Mouse (Mus musculus) spleen, adult 18-20 months (tissue): ENCODE measurements around the gene Ccdc155.
"Not testable (repeated sequence)": the region's sequence is repeated elsewhere in the genome, so short reads cannot be mapped to it uniquely, and the experiment has no call there.

Experiments used
- DNase-seq, 2 experiments: peaks; one replicate each; pipeline ENCODE4 v3.0.0; 2022; ENCODE audit warnings: mixed read lengths in 2 of 2

Gene Ccdc155

DNA sequence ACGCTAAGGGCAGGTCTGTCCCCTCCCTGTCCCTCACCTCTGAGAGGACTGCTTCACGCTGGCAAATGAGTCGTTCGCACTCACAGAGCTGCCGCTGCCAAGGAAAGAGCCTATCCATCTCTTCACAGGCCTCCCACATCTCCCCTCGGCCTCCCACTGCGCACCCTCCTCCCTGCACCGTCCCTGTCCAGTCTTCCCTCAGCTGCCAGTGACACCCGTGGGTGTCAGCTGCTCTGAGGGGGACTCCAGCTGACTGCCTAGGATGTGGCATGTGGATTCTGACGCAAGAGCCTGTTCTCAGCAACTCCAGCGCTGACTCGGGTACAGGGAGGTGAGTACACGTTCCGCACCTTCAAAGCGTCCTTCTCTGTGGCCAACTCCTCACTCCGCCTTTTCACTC lies 15.1 kb downstream of the Ccdc155 start:
- no peak for DNase-seq

DNA sequence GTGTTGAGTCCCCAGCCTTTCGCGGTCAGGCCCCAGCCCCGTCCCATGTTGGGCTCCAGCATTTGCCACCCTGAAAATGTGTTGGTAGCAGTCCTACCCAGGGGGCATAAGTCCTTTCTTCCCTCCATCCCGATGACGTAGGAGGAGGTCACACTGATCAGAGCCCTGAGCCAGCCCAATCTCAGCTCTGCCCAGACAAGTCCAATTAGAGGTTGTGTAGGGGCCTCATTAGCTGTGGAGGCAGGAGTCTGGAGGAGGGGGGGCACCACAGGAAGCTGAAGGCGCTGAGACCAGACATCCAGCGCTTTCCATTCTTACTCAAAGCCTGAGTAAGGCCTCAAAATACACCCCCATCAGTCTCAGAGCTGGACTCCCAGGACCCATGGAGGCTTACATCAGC lies 18.8 kb downstream of the Ccdc155 start:
- no peak for DNase-seq

DNA sequence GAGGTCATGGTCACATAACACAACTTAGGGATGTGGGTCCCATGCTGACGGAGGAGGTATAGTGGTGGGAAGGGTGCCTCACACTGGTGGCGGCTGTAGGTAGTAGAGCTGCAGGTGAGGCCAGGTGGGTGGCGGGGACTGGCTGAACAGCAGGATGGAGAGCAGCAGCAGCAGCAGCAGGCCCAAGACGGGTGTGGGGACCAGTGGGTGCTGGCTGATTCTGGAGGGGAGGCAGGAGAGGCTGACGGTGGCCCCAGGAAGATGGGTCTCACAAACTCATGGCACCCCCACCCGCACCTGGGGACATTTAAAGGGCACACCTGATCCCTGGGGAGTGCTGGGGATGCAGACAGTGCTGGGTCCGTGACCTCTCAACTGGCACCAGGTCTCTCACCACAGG lies 21.0 kb downstream of the Ccdc155 start:
- DNase-seq: no peak

DNA sequence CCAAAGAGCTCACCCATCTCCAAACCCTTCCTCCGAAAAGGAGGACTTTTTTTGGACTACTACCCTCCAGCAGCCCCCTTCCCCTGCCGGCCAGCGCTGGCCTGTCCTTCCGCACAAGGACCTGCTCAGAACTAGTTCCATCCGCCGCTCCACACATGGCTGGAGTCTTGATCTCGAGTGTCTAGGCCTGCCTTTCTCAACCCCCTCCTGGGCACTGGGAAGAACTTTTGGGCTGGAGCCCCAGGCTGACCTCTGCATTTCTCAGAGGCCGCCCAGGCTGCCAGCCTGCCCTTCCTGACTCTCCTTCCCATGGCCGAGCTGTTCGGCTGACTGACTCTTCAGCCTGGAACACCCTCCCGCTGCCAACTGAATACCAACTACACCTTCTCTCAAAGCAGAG lies 22.1 kb downstream of the Ccdc155 start:
- no peak for DNase-seq

DNA sequence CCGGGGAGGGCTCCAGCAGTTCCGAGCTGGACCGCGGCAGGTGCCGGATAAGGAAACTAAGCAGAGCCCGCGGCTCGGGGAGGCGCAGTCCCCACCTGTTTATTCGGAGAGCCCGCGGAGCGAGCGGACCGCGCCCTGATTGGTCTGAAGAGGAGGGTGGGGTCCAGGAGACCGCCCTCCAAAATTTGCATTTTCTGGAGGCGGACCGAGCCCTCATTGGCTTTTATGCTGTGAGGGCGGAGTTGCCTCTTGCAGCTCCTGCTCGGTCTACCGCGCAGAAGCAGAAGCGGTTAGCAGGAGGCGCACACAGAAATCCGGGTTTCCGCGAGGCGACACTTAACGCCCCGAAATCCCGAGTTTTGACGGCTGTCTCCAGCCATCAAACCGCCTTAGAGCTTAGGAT lies 22.5 kb downstream of the Ccdc155 start:
- peak; percentile 73 to 78 for DNase-seq

DNA sequence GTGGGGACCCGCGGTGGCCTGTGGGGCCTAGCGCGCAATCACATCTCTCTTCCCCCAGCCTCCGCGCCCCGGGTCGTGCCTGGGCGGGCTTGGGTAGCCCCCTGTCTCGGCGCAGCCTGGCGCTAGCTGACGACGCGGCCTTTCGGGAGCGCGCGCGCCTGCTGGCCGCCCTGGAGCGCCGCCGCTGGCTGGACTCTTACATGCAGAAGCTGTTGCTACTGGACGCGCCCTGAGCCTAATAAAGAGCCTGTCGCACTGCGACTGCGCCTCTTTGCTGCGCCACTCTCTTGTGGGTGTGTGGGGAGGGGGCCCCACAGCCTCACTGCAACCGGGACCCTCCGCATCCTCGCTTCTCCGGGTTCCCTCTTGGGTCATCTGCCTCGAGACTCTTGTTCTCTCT lies 23.2 kb downstream of the Ccdc155 start:
- no peak for DNase-seq

DNA sequence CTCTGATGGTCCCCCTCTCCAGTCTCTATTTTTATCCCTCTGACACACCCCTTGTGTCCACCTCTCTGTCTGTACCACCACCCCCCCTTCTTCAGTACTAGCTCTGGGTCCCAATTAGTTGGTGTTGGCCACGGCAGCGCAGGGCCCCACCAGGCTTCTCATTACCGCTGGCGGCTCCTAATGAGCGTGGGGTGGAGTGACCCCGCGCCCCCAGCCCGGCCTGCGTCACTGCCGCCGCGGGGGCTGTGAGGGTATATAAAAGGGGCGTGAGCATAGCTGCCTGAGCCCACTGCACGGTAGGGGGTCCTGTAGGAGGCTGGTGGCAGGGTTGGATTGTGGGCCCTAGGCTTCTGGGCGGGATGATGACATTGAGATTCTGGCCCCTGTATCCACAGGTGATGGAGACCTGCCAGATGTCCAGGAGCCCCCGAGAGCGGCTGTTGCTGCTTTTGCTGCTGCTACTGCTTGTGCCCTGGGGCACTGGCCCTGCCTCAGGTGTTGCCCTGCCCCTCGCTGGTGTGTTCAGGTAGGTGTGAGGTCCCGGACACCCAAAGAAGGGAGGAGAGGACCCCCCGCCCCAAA lies 23.7 kb downstream of the Ccdc155 start, which contains the start of gene Pth2:
Gene Pth2, plus strand, starts transcription at position 100 of the 582 bp plus-strand sequence.
- no peak for DNase-seq

DNA sequence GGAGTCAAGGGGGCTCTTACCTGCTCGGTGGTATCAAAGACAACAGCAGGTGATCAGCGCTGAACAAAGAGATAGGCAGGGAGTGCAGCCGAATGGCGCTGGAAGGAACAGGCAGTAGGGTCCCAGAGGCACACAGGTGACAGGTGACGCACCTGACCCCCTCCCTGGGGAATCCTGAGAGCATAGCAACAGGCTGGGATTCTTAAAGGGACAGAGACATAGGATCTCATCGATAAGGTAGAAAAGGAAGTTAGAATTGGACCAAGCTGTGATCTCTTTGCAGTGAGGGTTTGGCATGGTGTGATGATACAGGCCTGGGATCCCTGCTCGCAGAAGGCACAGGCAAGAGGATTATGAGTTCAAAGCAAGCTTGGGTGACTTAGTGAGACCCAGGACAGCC lies 25.2 kb downstream of the Ccdc155 start, which contains the start of gene Gfy:
Gene Gfy, minus strand, starts transcription at position 101 of the 400 bp plus-strand sequence.
- no peak for DNase-seq

DNA sequence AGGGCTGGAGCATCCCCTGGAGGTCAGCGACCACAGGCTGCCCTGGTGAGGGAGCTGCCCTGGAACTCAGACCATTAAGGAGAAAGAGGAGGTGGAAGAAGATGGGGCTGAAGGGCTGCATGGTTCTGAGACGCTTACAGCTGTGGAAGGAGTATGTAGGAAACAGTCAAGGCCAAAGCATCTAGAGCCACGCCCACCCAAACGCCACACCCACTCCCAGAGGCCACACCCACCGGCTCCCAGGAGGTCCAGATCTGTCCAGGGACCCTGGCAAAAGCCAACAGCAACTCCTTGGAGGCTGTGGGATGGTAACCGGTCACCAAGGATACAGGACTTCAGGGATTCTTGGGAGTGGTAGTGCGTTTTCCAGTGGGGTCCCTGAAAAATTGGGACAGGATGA lies 26.1 kb downstream of the Ccdc155 start:
- no peak for DNase-seq

DNA sequence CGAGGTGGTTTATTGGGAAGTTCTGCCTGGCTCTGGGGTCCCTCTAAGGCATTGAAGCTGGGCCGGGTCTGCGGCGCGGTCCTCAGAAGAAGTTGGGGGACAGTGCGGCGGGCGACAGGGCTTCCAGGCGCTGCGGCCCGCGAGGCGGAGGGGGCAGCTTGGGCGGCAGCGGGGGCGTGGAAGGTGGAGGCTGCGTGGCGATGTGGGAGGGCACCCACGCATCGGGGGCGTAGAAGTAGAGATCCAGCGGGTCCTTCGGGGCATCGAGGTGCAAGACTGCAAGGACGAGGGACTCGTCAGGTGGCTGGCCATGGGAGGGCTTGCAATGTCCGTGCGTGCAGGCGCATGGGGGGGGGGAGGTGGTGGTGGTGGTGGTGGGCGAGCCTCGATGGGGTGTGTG lies 28.3 kb downstream of the Ccdc155 start:
- no peak for DNase-seq

DNA sequence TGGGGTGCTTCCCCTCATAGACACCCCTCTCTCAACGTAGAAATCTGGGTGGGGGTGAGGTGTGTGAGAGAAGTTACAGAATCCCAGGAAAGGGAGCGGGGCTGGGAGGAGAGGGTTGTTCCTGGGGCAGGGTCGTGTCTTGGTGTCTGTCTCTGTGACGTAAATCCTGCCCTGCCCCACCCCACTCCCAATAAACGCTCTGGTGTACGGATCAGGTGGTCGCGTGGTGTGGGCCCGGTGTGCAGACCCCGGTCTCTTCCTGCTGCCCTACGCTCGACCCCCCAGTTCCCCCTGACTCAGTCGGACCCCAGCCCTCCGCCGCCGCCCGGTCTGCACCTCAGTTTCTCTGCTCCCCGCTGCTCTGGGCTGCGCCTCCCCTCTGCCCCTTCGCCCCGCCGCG lies 28.8 kb downstream of the Ccdc155 start:
- DNase-seq: no peak

DNA sequence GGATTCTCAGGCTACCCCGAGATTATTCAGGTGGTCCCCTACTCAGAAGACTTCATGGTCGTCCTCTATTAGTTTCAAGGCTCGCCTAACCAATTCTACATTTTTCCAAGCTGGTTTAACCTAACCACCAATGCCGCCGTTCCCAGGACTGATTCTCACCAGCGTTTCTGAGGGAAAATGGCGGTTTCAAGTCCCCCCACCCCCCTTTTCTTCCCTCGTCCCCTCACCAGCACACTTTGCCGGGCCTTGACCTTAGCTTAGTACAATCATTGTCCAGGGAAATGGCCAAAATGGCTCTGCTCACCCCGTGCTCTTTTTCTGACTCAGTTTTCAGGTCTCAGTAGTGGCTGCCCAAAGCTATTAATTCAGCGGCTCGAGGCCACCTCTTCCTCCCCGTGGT lies 29.3 kb downstream of the Ccdc155 start:
- DNase-seq: no peak

DNA sequence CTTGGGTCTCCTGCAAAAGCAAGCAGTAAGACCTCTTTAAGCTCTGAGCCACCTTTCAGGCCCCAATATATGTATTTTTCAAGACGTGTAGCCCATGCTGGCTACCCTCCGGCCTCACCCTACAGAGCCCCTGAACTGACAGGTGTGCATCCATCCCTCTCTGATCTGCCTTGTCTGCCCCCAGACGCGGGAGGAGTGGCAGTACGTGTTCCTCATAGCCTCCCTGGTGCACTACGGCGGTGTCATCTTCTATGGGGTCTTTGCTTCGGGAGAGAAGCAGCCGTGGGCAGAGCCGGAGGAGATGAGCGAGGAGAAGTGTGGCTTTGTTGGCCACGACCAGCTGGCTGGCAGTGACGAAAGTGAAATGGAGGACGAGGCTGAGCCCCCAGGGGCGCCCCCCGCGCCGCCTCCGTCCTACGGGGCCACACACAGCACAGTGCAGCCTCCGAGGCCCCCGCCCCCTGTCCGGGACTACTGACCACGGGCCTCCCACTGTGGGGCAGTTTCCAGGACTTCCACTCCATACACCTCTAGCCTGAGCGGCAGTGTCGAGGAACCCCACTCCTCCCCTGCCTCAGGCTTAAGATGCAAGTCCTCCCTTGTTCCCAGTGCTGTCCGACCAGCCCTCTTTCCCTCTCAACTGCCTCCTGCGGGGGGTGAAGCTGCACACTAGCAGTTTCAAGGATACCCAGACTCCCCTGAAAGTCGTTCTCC lies 30.0 kb downstream of the Ccdc155 start:
- no peak for DNase-seq

DNA sequence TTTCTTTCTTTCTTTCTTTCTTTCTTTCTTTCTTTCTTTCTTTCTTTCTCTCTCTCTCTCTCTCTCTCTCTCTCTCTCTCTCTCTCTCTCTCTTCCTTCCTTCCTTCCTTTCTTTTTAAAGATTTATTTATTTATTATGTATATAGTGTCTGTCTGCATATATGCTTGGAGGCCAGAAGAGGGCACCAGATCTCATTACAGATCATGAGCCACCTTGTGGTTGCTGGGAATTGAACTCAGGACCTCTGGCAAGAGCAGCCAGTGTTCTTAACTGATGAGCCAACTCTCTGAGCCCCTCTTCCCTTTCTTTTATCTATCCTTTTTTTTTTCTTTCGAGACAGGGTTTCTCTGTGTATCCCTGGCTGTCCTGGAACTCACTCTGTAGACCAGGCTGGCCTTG lies 30.9 kb downstream of the Ccdc155 start:
- DNase-seq: not testable (repeated sequence)

DNA sequence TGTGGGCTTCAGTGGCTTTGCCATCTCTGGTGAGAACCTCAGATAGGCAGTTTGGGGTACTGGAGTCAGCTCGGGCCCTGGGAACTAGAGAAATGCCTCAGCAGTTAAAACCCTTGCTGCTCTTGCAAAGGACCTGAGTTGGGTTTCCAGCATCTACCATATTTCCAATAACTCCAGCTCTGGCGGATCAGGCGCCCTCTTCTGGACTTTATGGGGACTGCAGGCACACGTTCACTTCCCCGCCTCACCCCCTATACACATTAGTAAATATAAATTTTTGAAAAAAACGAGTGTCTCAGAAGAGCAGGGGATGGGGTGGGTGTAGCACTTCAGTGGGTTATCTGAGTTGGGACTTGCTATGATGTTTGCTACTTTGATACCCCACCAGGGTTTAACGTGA lies 31.7 kb downstream of the Ccdc155 start:
- DNase-seq: peak in 1 of 2 experiments; percentile 49

DNA sequence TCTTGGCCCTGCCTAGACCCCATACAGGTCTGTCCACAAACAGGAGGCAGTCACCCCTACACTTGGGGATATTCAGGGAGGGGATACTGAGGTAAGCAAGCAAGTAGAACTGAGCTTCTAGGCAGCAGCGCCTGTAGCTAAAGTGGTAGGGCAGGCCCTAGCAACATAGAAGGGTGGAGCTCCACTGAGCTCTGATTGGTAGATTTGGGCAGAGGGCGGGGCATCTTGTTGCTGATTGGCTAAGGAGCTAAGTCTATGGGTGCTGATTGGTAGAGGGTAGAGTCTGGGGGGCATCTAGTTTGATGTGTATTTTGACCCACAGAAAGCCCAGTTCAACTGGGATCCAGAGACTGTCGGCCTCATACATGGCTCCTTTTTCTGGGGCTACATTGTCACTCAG lies 35.2 kb downstream of the Ccdc155 start:
- DNase-seq: no peak

DNA sequence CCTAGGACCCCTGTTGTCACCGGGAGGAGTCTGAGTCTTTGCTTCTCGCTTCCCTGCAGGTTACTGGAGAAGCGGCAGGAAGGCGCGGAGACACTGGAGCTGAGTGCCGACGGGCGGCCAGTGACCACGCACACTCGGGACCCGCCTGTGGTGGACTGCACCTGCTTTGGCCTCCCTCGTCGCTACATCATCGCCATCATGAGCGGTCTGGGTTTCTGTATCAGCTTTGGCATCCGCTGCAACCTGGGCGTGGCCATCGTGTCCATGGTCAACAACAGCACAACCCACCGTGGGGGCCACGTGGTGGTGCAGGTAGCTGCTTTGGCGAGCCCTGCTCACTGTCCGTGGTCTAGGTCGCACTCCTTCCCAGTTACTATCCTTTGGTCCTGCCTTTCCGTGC lies 36.0 kb downstream of the Ccdc155 start:
- no peak for DNase-seq

DNA sequence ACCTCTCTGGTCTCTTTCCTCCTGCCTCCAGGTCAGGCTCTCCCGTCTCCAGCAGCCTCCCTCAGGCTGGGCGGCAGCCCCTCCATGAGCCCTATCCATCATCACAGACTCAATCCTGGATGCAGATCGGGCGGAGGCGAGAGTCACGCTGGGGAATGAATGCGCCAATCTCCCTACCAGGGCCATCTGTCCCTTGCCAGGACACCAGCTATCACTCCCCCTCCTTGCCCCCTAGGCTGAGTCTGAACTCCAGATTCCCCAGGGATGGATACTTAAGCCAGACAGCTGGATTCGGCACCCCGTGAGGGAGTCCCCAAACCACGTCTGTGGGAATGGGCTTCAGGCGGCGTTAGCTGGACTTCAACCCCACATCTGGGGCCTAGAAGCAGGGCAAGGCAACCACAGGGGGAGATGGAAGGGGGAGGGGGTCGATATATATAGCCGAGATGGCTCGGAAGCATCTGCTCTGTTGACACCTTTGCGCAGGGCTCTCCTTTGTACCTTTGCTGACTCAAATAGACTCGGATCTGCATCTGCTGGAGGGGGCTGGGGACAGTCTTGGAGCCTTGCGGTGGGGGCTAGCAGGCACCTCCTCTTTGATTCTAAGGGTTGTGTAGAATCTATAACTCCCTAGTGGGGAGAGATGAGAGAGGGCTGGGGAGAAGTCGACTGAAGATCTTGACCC lies 36.8 kb downstream of the Ccdc155 start:
- DNase-seq: no peak

DNA sequence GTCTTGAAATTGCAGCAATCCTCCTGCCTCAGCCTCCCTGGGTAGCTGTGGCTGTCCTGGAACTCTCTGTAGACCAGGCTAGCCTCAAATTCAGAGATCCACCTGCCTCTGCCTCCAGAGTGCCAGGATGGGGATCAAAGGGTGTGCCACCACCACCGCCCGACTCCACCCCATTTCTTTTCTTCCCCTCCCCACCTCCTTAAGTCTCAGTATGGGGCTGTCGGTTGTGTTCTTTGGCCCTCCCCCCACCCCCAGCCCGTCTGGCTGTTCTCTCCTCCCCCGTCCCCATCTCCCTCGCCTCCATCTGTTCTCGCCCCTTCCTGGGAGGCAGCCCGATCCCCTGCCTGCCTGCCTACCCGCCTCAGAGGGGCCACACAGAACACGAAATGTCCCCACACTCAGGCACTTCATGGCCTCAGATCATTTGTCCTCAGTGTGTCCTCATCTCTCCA lies 37.7 kb downstream of the Ccdc155 start:
- no peak for DNase-seq

DNA sequence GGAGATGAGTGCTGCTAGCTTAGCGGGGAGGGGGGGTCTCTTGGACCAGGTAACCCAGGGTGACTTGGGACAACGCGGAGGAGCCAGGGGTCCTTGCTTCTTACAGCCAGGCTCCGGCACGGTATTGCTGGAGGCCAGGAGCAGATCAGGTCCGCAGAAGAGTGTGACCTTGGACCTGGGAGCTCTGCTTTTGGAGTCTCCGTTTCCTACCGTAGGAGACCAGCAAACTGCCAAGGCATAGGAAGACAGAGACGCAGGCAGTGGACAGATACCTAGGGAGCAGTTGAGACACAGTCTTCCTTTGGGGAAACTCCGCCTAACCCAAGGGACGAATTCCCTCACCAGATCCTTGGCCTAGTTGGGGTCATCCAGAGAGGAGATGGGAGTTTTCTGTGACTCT lies 39.0 kb downstream of the Ccdc155 start:
- DNase-seq: no peak

DNA sequence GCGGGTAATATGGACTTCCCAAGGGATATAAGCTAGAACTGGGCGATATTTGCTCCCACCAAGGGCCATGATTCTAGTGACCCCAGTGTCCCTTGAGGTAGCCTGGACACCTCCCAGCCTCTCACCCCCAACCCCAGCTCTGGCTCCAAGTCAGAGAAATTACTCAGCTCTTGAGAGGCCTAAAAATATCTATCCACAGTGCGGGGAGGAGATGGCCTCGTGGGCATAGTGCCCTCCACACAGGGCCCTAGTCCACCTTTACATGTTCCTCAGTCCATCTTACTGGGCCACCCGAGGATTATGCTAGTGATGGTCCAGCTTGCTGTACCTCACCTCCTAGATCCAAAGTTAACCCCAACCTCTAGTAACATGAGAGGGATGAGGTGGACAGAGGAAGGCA lies 39.9 kb downstream of the Ccdc155 start:
- no peak for DNase-seq

DNA sequence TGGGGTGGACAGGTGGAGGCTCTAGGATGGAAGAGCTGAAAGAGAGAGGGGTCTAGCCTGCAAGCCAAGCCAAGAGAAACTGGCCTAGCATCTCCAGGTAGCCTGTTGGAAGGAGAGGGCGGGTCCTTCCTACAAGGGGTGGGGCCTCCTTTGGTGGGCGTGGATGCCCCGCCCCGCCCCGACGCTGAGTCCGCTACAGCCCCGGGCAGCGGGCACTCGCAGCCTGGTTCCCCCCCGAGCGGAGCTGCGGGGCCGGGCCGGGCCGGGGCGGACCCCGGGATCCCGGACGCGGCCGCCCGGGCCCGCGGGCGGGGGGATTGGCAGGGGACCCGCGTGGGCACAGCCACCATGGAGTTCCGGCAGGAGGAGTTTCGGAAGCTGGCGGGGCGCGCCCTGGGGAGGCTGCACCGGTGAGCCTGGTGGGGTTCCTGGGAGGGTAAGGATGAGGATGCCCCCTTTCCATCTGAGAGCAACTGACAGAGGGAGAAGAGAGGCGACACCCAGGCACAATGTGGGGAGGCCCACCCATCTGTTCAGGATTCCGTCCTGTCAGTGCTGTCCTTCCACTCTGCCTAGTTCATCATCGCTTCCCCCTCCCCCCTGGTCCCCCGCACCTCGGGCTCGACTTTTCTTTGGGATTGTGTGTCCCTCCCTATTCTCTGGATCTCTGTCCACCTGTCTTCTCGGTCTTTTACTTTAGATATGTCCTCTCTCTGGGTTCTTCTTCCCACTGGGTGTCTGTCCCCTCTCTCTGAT lies 40.8 kb downstream of the Ccdc155 start, which contains the start of gene Slc17a7:
Gene Slc17a7, plus strand, starts transcription at position 215 of the 756 bp plus-strand sequence.
- DNase-seq: peak in 1 of 2 experiments; percentile 32

DNA sequence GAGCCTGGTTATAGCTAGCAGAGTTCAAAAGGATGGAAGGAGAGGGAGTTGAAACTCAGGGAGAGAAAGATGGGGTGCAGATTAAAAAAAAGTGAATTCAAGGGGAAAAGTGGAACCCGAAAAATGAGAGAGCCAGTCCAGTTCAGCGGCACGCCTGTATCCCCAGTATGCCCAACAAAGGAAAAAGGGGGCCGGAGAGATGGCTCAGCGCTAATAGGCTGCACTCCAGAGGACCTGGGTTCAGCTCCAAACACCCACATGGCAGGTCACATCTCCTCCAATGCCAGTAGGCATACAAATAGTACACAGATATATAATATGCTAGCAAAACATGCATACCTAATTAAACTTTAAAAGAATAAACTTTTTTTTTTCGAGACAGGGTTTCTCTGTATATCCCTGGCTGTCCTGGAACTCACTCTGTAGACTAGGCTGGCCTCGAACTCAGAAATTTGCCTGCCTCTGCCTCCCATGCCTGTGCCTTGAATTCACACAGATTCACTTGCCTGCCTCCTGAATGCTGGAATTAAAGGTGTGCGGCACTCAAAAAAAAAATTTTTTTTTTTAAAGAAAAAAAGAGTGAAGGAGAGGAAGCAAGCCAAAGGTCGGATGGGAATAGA lies 41.6 kb downstream of the Ccdc155 start:
- no peak for DNase-seq
